Mouse (Mus musculus) layer of hippocampus, adult 18-20 months (tissue): ENCODE measurements around the gene Smim27. TPM values are rescaled to one million over a fixed set of nuclear protein-coding genes. Genes with fewer than 3 reads are reported as not detected.
"Not testable (repeated sequence)": the region's sequence is repeated elsewhere in the genome, so short reads cannot be mapped to it uniquely, and the experiment has no call there.

Source experiments
- DNase-seq, 2 experiments: peaks; one replicate each; pipeline ENCODE4 v3.0.0; 2022; ENCODE audit warnings: low spot score in 2 of 2
- total RNA-seq, 2 experiments: library from RNA; stranded (reverse); gene quantifications; 2 replicates each; pipeline ENCODE4 v1.2.3; 2021

The Smim27 gene
- total RNA-seq, 2 experiments from 2014 or later, result 11.8 to 12.7 TPM

DNA sequence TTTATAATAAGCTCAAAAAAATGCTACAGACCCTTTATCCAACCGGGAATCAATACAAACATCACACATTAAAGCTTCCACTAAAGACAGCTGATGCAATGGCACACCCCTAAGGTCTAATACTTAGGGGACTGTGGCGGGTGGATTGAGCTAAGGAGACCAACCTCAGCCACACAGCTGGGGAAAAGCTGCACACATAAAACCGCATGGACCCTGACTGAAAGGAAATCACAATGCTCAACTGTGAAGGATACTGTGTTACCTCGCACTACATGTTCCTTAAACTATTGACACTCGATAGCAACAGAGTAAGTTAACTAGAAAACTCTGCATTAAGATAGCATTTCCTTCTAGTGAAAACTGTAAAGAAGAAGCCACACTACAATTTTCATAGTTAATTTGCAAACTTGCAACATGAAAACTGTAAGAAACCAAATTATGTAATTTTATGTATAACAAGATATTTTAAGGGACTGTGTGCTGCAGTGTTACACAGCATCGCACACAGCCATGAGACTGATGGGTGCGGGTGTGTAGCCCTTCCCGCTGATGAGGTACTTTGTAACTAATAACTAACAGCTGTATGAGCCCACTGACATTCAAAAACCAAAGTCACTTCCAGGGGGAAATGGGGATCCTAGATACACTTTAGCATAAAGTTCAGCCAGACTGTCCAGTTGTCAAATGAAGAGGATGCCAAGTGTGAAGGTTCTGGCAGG, 14.8 kb upstream of the Smim27 start:
- DNase-seq, result no peak

DNA sequence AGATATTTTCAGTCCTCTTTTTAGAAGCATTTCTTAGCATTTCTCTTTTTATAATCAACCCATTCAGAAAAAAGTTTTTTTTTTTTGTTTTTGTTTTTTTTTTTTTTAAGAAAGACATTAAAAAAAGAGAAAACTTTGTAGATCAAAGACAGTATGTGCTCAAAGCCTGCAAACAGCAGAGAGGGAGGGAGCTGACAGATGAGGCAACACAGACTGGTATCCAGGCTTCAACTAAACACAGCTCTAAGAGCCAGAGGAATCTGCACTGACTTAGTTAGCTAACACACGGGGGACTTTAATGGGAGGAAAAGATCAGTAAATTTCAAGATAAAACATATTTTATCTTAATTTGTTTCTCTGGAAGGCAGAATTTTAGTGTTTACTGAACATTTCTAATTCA, 5.1 kb upstream of the Smim27 start:
- DNase-seq, result no peak

DNA sequence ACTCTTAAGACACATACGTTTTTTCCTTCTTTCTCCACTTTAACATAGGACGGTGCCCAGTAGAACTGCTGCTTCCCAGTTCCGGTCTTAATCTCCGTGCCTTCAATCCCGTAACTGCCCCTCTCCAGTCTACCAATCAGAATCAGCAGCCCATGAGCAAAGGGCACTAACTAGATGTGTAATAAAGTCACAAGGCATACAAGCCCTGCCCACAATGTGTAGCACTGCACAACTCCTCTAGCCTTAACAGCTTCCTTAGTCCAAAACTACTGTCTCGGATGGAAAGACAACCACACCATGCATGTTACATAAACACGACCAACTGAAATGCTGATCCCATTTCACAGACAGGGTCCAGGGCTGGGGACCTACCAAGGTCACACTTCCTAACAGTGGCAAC, 1.7 kb upstream of the Smim27 start:
- DNase-seq, result no peak

DNA sequence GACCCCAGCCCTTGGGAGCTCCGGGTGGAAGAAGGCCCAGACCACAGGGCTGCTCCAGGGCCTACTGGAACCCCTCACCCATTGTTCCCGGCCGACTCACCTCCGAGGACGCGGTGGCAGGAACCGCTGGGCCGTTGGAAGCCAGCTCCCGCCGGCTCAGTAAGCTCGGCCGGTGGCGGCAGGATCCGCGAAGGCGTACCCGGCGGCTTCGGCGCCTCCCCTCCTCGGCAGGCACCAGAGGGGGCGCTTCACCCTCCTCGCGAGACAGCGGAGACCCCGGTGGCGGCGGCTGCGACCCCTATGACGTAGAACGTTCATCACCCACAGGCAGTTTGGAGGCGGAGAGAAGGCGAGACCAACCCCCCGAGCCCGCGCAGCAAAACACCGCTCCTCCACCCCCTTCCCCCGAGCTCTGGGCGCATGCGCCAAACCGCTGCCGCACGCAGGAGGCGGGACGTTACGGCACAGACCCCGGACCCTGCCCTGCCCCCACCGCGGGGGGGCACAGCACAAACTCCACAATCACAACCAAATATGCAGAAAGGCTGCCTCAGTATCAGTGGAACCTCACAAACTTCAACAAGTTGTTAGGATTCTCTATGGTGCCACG, 1.1 kb upstream of the Smim27 start:
- peak; percentile 93 to 94 for DNase-seq

DNA sequence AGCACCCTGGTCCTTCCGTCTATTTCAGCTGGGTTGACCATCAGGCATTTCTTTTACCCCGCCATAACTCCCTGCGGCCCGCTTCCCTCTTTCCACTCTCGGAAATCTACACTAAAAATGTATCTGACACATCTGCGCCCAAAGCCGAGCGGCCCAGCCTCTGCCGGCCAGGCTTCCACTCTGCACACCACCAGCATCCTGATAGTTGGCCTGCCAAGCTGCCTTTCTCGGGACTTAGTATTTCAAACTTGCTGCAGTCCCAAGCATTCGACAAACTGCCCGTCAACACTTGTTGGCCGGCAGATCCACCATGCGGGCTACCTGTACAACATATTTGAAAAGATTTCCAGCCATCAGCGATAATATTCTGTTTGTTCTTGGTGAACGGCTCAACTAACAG, 544 bp upstream of the Smim27 start:
- DNase-seq, result no peak

DNA sequence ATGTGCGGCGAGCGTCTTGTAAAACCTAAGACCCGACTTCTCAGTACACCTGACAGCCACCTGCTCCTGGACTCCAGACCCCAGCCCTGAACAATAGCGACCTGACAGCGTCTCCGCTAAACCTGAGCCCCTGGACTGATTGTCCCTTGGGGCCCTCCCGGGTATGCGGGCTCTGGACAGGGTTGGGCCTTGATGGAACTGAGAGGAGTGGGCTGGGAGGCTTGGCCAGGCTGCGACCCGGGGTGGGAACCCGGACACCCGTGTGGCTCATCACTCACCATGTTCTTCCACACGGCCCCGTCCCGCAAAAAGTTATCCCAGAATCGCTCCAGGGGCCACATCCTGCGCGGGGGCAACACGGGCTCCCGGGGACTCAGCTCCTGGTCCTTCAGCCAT, 9.5 kb downstream of the Smim27 start:
- no peak for DNase-seq

DNA sequence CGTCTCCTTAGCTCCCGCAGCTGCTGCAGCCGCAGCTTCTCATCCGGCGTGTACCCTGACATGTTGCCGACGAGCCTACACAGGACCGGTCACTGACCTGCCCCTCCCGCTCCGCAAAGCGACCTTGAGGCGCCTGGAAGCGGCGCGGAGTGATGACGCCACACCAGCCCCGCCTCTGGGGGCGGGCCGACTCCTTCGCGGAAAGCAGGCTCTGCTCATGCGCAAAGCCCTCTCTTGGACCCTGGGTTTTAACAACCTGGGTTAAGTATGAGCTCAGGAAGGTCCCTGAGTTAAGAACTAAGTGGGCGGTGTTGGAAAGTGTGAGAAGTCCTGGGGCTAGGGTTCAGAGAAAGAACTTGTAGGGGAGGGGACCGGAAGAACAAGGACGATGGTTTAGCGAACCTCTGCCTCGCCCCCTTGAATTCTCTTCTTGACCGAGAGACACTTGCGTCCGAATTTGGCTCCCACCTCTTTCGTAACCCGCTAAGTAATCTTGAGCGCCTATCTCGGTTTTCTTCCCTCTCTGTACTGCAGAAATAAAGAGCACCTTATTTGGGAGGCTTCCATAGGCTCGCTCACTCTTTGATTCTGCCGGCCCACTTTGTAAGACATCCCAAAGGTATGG, 10.0 kb downstream of the Smim27 start, which contains the start of gene Ndufb6:
Gene Ndufb6, minus strand, starts transcription at position 146 of the 625 bp plus-strand sequence.
- DNase-seq, result peak; percentile 89 to 95

DNA sequence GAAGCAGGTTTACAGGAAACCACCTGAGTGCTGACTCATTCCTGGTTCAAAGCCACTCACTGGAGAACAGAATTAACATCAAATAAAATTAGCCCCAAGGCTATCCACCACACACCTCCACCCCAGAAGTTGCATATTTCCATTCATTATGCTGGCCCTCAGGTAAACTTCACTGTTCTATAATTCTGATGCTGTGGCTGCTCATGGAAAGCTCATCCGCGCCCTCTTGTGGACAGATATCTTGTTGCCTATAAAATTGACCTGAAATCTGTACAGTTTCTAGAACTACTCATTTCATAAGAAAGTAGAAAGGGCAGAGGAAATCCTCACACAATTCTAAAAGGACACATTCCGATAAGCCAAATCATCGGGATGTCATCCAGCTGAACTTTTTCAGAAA, 16.2 kb downstream of the Smim27 start:
- peak; percentile 38 to 88 for DNase-seq

DNA sequence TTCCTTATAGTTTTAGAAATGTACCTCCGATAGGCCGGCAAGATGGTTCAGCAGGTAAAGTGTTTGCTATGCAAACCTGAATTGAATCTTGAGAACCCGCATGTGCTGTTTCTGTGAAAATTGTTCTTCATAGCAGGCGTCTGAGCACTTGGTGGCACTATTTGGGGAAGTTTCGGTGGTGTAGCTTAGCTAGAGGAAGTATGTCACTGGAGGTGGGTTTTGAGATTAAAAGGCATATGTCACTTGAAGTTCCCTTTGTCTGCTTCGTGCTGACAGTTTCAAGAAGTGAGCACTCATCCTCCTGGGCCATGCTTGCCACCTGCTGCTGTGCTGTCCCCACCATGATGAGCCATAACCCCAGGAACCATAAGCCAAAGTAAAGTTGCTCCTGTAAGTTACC, 18.0 kb downstream of the Smim27 start:
- DNase-seq, result no peak

DNA sequence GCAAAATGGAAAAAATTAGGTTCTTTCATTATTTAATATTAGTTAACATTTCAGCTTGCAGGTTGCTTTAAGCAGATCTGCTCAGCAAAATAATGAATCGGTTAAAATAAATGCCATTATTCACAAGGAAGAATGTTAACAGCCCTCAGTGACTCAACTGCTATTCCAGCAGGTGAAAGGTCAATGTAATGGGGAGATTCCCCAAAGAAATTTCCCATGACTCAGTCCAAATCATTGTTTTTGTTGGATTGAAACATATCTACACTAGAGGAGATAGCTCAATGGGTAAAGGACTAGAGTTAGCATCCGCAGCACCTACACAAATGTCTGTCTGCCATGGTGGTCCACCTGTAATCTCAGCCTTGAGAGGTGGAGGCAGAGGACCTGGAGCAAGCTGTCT, 19.7 kb downstream of the Smim27 start:
- DNase-seq, result no peak

DNA sequence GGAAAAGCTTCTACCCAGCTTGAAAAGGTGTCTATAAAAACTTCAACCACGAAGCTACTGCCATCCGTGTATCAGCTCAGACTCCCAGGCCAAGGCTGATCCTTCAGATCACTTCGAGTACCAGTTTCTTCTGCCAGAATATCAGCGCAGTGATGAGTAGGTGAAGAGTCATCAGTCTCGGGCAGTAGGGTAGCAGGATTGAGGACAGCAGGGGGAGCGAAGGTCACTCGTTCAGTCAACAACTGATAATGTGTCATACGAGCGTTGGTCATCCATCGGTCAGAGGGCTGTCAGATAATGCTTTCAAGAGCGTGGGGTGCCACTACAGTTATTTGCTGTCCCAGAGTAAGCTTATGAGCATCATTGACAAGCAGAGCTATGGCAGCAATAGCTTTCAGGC, 22.1 kb downstream of the Smim27 start:
- not testable (repeated sequence) for DNase-seq

DNA sequence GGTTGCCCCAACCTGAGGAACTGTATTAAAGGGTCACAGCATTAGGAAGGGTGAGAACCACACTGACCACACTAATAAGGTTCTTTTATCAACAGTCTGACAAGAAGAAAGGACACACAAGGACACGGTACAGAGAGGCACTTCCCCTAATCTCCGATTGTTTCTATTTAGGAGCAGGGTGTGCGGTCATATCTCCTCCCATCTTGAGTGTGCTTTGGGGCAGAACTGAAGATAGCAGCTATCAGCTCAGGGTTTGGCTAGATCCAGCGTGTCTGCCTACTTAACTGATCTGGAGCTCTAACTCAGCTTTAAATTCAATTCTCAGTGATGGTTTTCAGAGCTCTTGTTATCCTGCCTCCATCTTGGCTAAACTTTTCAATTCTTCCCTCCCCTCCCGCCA, 29.8 kb downstream of the Smim27 start:
- DNase-seq, result no peak

DNA sequence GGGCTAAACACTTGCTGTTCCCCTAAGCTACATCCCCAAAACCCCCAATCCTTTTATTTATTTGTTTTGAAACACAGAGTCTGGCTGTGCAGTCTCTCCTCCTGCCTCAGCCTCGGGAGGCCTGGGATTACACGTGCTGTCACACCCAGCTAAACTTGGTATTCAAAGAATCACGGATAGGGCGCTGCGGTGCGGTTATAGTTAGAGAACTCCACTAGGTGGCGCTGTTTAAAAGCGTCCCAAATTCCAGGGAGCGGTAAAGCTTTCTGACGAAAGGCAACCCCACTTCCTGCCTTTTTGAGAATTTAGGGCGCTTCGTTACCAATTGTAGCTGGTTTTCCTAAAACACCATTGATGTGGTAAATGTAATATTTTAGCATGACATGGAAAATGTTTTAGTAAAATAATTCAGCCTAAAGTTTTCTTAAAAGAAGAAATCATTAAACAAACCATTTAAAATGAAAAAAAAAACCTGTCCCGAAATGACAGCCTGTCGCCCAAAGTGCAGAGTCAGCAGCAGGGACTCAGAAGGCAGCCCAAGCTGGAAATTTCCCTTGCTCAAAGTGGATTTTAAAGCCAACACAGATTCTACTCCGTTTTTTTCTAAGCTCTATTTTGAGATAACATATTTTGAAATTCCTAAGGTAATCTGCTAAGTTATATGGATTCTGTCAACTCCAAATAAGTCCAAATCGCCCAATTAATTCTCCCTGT, 31.9 kb downstream of the Smim27 start:
- DNase-seq, result peak; percentile 74 to 87

DNA sequence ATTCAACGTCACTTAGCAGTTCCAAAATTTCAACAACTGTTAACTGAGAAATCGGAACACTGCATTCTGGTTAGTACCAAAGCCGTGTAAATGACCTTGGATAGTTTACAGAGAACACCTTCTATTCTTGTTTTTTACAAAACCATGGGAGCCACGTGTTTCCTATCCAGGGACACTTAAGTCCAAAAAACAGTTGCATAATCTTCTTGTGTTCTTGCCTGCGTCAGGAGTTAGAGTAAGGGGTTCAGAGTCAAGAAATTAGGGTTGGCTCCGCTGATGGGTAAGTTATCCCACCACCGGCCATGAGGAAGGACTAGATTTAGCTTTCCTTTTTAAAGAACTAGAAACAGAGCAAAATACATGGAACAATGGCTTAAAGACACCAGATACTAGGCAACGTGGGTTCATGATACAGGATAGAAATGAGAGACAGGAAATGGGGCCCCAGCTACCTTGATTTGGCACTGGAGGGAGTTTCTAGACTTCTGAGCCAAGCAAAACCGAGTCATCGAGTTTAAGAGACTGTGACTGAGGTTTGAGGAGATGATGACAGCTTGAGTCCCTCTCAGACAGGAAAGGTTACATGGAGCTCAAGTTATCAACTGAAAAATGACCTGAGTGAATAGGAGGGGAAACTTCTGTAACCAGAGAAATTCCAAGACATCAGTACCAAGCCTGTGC, 33.2 kb downstream of the Smim27 start:
- no peak for DNase-seq

DNA sequence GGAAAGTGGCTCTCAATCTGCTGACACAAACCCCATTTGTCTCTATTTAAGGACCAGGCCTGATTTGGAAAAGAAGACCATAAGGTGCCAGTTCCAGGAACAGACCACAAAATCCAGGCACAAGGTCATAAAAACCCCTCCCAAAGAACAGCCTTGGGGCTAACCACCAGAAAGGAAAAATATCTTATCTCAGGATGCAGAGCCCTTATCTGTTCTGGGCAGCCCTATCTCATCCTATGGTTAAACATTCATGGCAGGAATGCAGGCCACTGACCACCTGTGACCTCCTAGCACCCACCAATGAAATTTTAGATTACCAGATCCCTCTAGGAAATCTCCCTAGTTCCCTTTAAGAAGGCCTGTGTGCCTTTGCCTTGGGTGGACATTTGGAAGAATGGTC, 40.3 kb downstream of the Smim27 start:
- DNase-seq, result no peak

DNA sequence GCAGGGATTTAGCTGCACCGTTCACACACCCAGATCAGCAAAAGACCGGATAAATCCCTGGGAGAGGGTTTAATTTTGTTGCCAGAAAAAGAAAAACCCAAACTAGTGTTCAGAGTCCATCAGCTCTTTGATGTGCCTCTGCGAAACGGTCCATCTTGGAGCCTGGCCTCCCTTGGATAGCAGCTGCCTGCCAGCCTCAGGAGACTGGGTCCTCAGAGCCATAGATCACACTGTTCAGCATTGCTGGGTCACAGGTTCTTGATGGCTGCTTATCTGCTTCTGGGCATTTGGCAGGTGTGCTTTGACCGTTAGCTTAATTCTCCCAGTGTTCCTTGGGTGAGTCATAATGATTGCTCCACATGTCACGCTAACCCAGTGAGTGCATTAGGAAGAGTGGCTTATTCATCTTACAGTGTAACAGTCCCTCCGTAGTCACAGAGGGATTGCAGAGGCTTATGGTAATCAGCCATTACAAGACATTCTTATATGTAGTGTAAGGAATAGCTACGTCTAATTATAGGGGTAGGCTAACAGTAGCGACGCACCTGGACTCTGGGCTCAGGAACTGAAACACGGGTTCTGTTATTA, 41.5 kb downstream of the Smim27 start:
- no peak for DNase-seq

DNA sequence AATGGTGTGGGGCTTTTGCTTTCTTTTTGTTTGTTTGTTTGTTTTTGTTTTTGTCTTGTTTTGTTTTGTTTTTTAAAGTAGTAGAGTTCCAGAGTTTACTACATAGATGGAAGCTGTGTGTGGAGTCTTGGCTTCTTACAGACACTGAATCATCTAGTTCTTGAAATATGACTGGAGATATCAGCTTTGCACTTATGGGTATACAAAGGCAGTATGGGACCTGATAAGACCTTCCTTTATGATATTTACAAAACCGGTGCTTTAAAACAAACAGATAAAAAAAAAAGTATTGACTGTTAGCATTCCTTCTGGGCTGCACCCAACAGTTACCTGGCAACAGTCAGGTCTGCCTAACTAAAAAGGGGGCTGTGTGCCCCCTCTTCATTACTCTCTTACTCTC, 42.8 kb downstream of the Smim27 start:
- no peak for DNase-seq

DNA sequence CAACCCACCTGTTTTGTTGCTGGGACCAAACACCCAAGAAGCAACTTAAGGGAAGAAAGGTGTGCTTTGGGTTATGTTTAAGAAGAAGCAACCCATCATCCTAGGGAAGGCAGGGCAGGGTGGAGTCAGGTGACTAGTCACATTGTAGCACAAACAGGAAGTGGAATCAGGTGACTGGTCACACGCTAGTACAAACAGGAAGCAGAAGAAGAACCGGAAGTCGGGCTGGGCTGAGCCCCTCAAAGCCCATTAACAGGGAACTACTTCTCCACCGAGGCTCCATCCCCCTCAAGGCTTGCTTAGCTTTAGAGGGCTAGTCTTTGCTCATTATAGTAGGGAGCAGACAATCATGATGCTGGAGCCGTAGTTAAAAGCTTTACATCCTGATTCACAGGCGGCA, 43.6 kb downstream of the Smim27 start:
- DNase-seq, result no peak

DNA sequence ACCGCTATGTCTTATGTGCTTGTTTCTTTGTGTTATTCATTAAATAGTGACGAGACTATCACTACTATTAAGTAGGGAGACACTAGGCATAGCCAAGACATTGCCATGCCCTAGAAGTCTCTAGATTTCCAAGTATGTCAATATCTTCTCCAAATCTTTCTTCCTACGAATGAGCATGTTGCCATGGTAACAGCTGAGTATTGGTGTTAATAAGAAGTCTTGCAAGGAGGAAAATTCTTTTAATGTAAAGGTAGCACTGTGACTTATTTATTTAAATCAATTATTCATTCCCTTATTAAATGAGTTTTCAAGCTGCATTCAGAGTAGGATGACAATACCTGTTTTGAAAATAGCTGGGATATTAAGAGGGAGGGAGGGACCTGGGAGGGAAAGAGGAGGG, 48.0 kb downstream of the Smim27 start:
- DNase-seq, result peak in 1 of 2 experiments; percentile 11
